Mouse (Mus musculus) left cerebral cortex, postnatal 4 days (tissue): ENCODE data around the gene Gabbr2. TPM values are rescaled to one million over a fixed set of nuclear protein-coding genes. Genes with fewer than 3 reads are reported as not detected.

Experiments
- DNase-seq: peaks from one replicate; pipeline ENCODE4 v3.0.0-alpha.2; 2022
- intact Hi-C: fragments of 180-260 bp; cut with DNase I; formaldehyde crosslinking; loops from one replicate; pipeline ENCODE4 v1.15.1; 2025
- total RNA-seq, 2 experiments: library from RNA; stranded (reverse); gene quantifications; 2 replicates each; pipeline ENCODE4 v1.2.3; 2021

The Gabbr2 gene
- total RNA-seq, 2 experiments from 2014 or later: 134 to 144 TPM

- intact Hi-C loops: no loop called here
- DNase-seq: peak; percentile 83
Observed at GRCm38 (mm10) chr4:46989842-46990241, 1.8 kb downstream of the Gabbr2 start.

GRCm38 (mm10) chr4:46988824-46989223 lies 2.8 kb downstream of the Gabbr2 start:
- no peak for DNase-seq
- intact Hi-C loops: no loop called here

GRCm38 (mm10) chr4:46988257-46988656 lies 3.4 kb downstream of the Gabbr2 start:
- intact Hi-C loops: no loop called here
- DNase-seq: no peak

- no peak for DNase-seq
- intact Hi-C loops: no loop called here
Observed at GRCm38 (mm10) chr4:46987809-46988208, 3.9 kb downstream of the Gabbr2 start.

- peak; percentile 17 for DNase-seq
- intact Hi-C loops: no loop called here
Observed at GRCm38 (mm10) chr4:46986054-46986453, 5.6 kb downstream of the Gabbr2 start.

GRCm38 (mm10) chr4:46982912-46983311 lies 8.8 kb downstream of the Gabbr2 start:
- no peak for DNase-seq
- intact Hi-C loops: no loop called here

- intact Hi-C loops: no loop called here
- no peak for DNase-seq
Observed at GRCm38 (mm10) chr4:46982094-46982493, 9.6 kb downstream of the Gabbr2 start.

GRCm38 (mm10) chr4:46978371-46978770 lies 13.3 kb downstream of the Gabbr2 start:
- no peak for DNase-seq

GRCm38 (mm10) chr4:46977161-46977560 lies 14.5 kb downstream of the Gabbr2 start:
- DNase-seq: no peak
- intact Hi-C loops: no loop called here

More at GRCm38 (mm10) chr4:46978371-46978770, 13.3 kb downstream of the Gabbr2 start:
- intact Hi-C loops: no loop called here

GRCm38 (mm10) chr4:46976671-46977071 lies 15.0 kb downstream of the Gabbr2 start:
- peak; percentile 56 for DNase-seq
- intact Hi-C loops: no loop called here

GRCm38 (mm10) chr4:46973322-46973721 lies 18.4 kb downstream of the Gabbr2 start:
- intact Hi-C loops: no loop called here

GRCm38 (mm10) chr4:46967981-46968380 lies 23.7 kb downstream of the Gabbr2 start:
- DNase-seq: no peak
- intact Hi-C loops: no loop called here

More at GRCm38 (mm10) chr4:46973322-46973721, 18.4 kb downstream of the Gabbr2 start:
- no peak for DNase-seq

- intact Hi-C loops: no loop called here
- DNase-seq: peak; percentile 60
Observed at GRCm38 (mm10) chr4:46966551-46966950, 25.1 kb downstream of the Gabbr2 start.

GRCm38 (mm10) chr4:46961403-46961802 lies 30.3 kb downstream of the Gabbr2 start:
- DNase-seq: no peak
- intact Hi-C loops: no loop called here

GRCm38 (mm10) chr4:46960208-46960607 lies 31.5 kb downstream of the Gabbr2 start:
- intact Hi-C loops: no loop called here
- no peak for DNase-seq

- intact Hi-C loops: no loop called here
- DNase-seq: no peak
Observed at GRCm38 (mm10) chr4:46959776-46960175, 31.9 kb downstream of the Gabbr2 start.

GRCm38 (mm10) chr4:46957955-46958354 lies 33.7 kb downstream of the Gabbr2 start:
- DNase-seq: peak; percentile 89
- intact Hi-C loops: no loop called here

- DNase-seq: no peak
- intact Hi-C loops: no loop called here
Observed at GRCm38 (mm10) chr4:46956966-46957365, 34.7 kb downstream of the Gabbr2 start.

- DNase-seq: no peak
- intact Hi-C loops: no loop called here
Observed at GRCm38 (mm10) chr4:46953021-46953420, 38.7 kb downstream of the Gabbr2 start.

GRCm38 (mm10) chr4:46952562-46952961 lies 39.1 kb downstream of the Gabbr2 start:
- intact Hi-C loops: no loop called here
- no peak for DNase-seq

GRCm38 (mm10) chr4:46934291-46934690 lies 57.4 kb downstream of the Gabbr2 start:
- peak; percentile 76 for DNase-seq
- intact Hi-C loops: no loop called here

GRCm38 (mm10) chr4:46933590-46933989 lies 58.1 kb downstream of the Gabbr2 start:
- peak; percentile 20 for DNase-seq
- intact Hi-C loops: no loop called here

- DNase-seq: peak; percentile 25
- intact Hi-C loops: no loop called here
Observed at GRCm38 (mm10) chr4:46931706-46932397, 59.8 kb downstream of the Gabbr2 start.
